Mouse (Mus musculus) CH12.LX (cell line): ENCODE data around the gene Ints5. TPM values are rescaled to one million over a fixed set of nuclear protein-coding genes. Genes with fewer than 3 reads are reported as not detected.

Source experiments
- DNase-seq: peaks from one replicate; pipeline ENCODE4 v3.0.0-alpha.2; 2013; ENCODE audit errors: extremely low read depth
- H3K27ac ChIP-seq: 2 replicates; pipeline ENCODE4 v1.5.1; 2012; ENCODE audit warnings: low read depth, mild to moderate bottlenecking, control low read depth, moderate library complexity; ENCODE audit not compliant: insufficient read depth
- H3K27me3 ChIP-seq: replicated peaks from 2 replicates; pipeline ENCODE3; 2012; ENCODE audit warnings: inconsistent platforms
- H3K36me3 ChIP-seq, 2 experiments: replicated peaks in 1 of 2; 2 replicates each; pipeline versions ENCODE3 to v1.6.1; 2012; ENCODE audit warnings: inconsistent platforms in 1 of 2, low read length in 1 of 2, mild to moderate bottlenecking in 1 of 2, mixed read lengths in 1 of 2, moderate library complexity in 1 of 2; ENCODE audit not compliant: control insufficient read depth in 1 of 2, insufficient read depth in 1 of 2
- H3K4me1 ChIP-seq, 2 experiments: 2 replicates each; pipeline ENCODE4 v1.6.1; 2012; ENCODE audit warnings: inconsistent platforms in 1 of 2, moderate library complexity in 1 of 2; ENCODE audit not compliant: insufficient read depth in 2 of 2, control insufficient read depth in 1 of 2
- H3K4me2 ChIP-seq: 2 replicates; pipeline ENCODE4 v1.6.1; 2012; ENCODE audit warnings: low read depth, mild to moderate bottlenecking, control low read depth; ENCODE audit not compliant: poor library complexity, insufficient read depth, severe bottlenecking
- H3K4me3 ChIP-seq, 3 experiments: fragments of 150-350 bp in 1 of 3; sonication (generic) in 1 of 3; replicated peaks in 1 of 3; 2 replicates each; pipeline versions ENCODE3 to v1.5.1; 2011 to 2012; ENCODE audit warnings: low read depth in 2 of 3, low read length in 2 of 3, mild to moderate bottlenecking in 2 of 3, moderate library complexity in 2 of 3, control low read depth in 1 of 3, improper control_type of control experiment in 1 of 3, inconsistent platforms in 1 of 3, mixed read lengths in 1 of 3; ENCODE audit not compliant: poor library complexity in 1 of 3
- H3K79me2 ChIP-seq: replicated peaks from 2 replicates; pipeline ENCODE4 v1.6.1; 2012; ENCODE audit warnings: mild to moderate bottlenecking, moderate library complexity; ENCODE audit not compliant: control insufficient read depth, poor library complexity, insufficient read depth, severe bottlenecking; ENCODE audit errors: extremely low read depth
- H3K9ac ChIP-seq: 2 replicates; pipeline ENCODE4 v1.6.1; 2012; ENCODE audit warnings: low read depth, mild to moderate bottlenecking, control low read depth, moderate library complexity; ENCODE audit not compliant: insufficient read depth
- H3K9me3 ChIP-seq: replicated peaks from 2 replicates; pipeline ENCODE3; 2012; ENCODE audit warnings: low read length, inconsistent platforms, mixed read lengths
- CHD1 ChIP-seq: IDR thresholded peaks from 2 replicates; pipeline ENCODE4 v1.6.1; 2012; ENCODE audit warnings: low read depth, low read length, improper control_type of control experiment, inconsistent platforms
- CHD2 ChIP-seq: IDR thresholded peaks from 2 replicates; pipeline ENCODE4 v1.6.1; 2011; ENCODE audit warnings: low read length, improper control_type of control experiment
- CTCF ChIP-seq, 2 experiments: IDR thresholded peaks in 1 of 2; conservative IDR thresholded peaks in 1 of 2; 2 replicates each; pipeline ENCODE4 v1.5.1; 2011 to 2012; ENCODE audit warnings: low read depth in 2 of 2, low read length in 2 of 2, improper control_type of control experiment in 1 of 2, inconsistent platforms in 1 of 2, mild to moderate bottlenecking in 1 of 2, moderate library complexity in 1 of 2
- E2F4 ChIP-seq: IDR thresholded peaks from 2 replicates; pipeline ENCODE4 v1.6.1; 2011; ENCODE audit warnings: low read depth, low read length, improper control_type of control experiment; ENCODE audit not compliant: insufficient replicate concordance
- GABPA ChIP-seq: IDR thresholded peaks from 2 replicates; pipeline ENCODE4 v1.6.1; 2012; ENCODE audit warnings: low read depth, low read length, improper control_type of control experiment, inconsistent platforms; ENCODE audit not compliant: insufficient replicate concordance
- HCFC1 ChIP-seq: IDR thresholded peaks from 2 replicates; pipeline ENCODE4 v1.6.1; 2012; ENCODE audit warnings: low read depth, mild to moderate bottlenecking, inconsistent platforms, low read length, improper control_type of control experiment
- MAFK ChIP-seq: IDR thresholded peaks from 2 replicates; pipeline ENCODE4 v1.6.1; 2011; ENCODE audit warnings: low read length, improper control_type of control experiment; ENCODE audit not compliant: insufficient replicate concordance
- NELFE ChIP-seq: IDR thresholded peaks from 2 replicates; pipeline ENCODE4 v1.6.1; 2011; ENCODE audit warnings: low read depth, low read length, improper control_type of control experiment
- POLR2AphosphoS2 ChIP-seq: IDR thresholded peaks from 2 replicates; pipeline ENCODE4 v1.6.1; 2011; ENCODE audit warnings: low read depth, low read length, improper control_type of control experiment
- RAD21 ChIP-seq: IDR thresholded peaks from 2 replicates; pipeline ENCODE4 v1.6.1; 2011; ENCODE audit warnings: low read depth, mild to moderate bottlenecking, low read length, improper control_type of control experiment, moderate library complexity
- SMC3 ChIP-seq: IDR thresholded peaks from 2 replicates; pipeline ENCODE4 v1.6.1; 2011; ENCODE audit warnings: low read depth, low read length, improper control_type of control experiment
- TBP ChIP-seq: conservative IDR thresholded peaks from 2 replicates; pipeline ENCODE4 v1.6.1; 2011; ENCODE audit warnings: low read depth, low read length, improper control_type of control experiment
- UBTF ChIP-seq: IDR thresholded peaks from 2 replicates; pipeline ENCODE4 v1.6.1; 2012; ENCODE audit warnings: low read depth, mild to moderate bottlenecking, inconsistent platforms, low read length, improper control_type of control experiment, moderate library complexity
- USF1 ChIP-seq: IDR thresholded peaks from 2 replicates; pipeline ENCODE4 v1.6.1; 2014; ENCODE audit warnings: low read depth, mild to moderate bottlenecking, inconsistent platforms, low read length, improper control_type of control experiment
- ZMIZ1 ChIP-seq: IDR thresholded peaks from 2 replicates; pipeline ENCODE4 v1.6.1; 2012; ENCODE audit warnings: low read depth, mild to moderate bottlenecking, inconsistent platforms, low read length, improper control_type of control experiment
- ZNF384 ChIP-seq: IDR thresholded peaks from 2 replicates; pipeline ENCODE4 v1.6.1; 2012; ENCODE audit warnings: low read depth, low read length, improper control_type of control experiment, inconsistent platforms
- dilution Hi-C: fragments of 300-500 bp; cut with MboI; formaldehyde crosslinking; loops from 2 replicates; pipeline ENCODE4 v1.14.3; 2020; ENCODE audit warnings: low sequenced_read_pairs; ENCODE audit not compliant: extremely low pct_unique_long_range_greater_than_20kb, extremely low pct_ligation_motif_present
- in situ Hi-C: fragments of 300-500 bp; cut with MboI; formaldehyde crosslinking; loops from 3 replicates; pipeline ENCODE4 v1.14.3; 2019; ENCODE audit warnings: low sequenced_read_pairs, low pct_ligation_motif_present, low pct_unique_long_range_greater_than_20kb, mixed read lengths
- polyA plus RNA-seq: library from polyadenylated mRNA; unstranded; fragments of >175 nt; gene quantifications from 2 replicates; pipeline ENCODE4 v1.2.1, GENCODE M21; 2012; ENCODE audit warnings: low read depth; ENCODE audit not compliant: insufficient read length
- total RNA-seq, 2 experiments: library from RNA; depleted of rRNA; stranded (reverse); fragments of 300-350 nt in 1 of 2; fragments of >200 nt in 1 of 2; gene quantifications; 2 replicates each; pipeline ENCODE4 v1.2.3; 2012 to 2014

The Ints5 gene
- total and polyA plus RNA-seq, 3 experiments, result 17.2 to 38.9 (median 38.0) TPM

GRCm38 (mm10) chr19:8908531-8908930 lies 15.7 kb downstream of the Ints5 start:
- H3K36me3 ChIP-seq, result peaks cover 88 to 97% of the 10 kb centered on the region in 2 experiments
- H3K27ac ChIP-seq, result no peak overlapping the region
- H3K4me2 ChIP-seq, result no peak overlapping the region
- H3K27me3 ChIP-seq, result no peaks in the 10 kb centered on the region
- dilution Hi-C loops, result no loop called here
- in situ Hi-C loops, result no loop called here
- DNase-seq, result no peak
- no peaks in the 10 kb centered on the region for H3K4me1 ChIP-seq
- H3K79me2 ChIP-seq, result peaks cover 10% of the 10 kb centered on the region; the same call in 1 of the 2 replicates
- no peak overlapping the region for H3K4me3 ChIP-seq
- TF ChIP-seq TBP, result no peak
- no peak for TF ChIP-seq HCFC1
- TF ChIP-seq CTCF (conservative IDR thresholded peaks at IDR 0.05 in 1 of 2, IDR thresholded peaks at IDR 0.05 in 1 of 2; ENCODE audit: low read depth in 2 of 2, low read length in 2 of 2), result no peak
- TF ChIP-seq ZNF384, result no peak
- no peak for TF ChIP-seq CHD1
- no peak for TF ChIP-seq SMC3
- no peak overlapping the region for H3K9ac ChIP-seq
- H3K9me3 ChIP-seq, result no peaks in the 10 kb centered on the region

- in situ Hi-C loops, result no loop called here
- Histone ChIP-seq H3K9me3 (no peaks in the 10 kb centered on the region), H3K9ac (no peak overlapping the region), H3K36me3 (peaks cover 93 to 98% of the 10 kb centered on the region in 2 experiments), H3K4me2 (no peak overlapping the region), H3K4me1 (no peaks in the 10 kb centered on the region), H3K27me3 (no peaks in the 10 kb centered on the region), H3K27ac (no peak overlapping the region), H3K4me3 (no peak overlapping the region), H3K79me2 (no peaks in the 10 kb centered on the region)
- DNase-seq, result no peak
- dilution Hi-C loops, result no loop called here
- TF ChIP-seq USF1 (no peak), UBTF (no peak), CHD1 (no peak), NELFE (no peak), E2F4 (no peak), ZMIZ1 (no peak), CHD2 (no peak), MAFK (no peak), RAD21 (no peak), GABPA (no peak), POLR2AphosphoS2 (no peak), CTCF (conservative IDR thresholded peaks at IDR 0.05 in 1 of 2, IDR thresholded peaks at IDR 0.05 in 1 of 2; ENCODE audit: low read depth in 2 of 2, low read length in 2 of 2) (no peak)
Observed at GRCm38 (mm10) chr19:8911810-8912209, 19.0 kb downstream of the Ints5 start.
